Mouse (Mus musculus) layer of hippocampus, postnatal 36 days (tissue): Measurements from ENCODE around the gene Mcam. TPM values are rescaled to one million over a fixed set of nuclear protein-coding genes. Genes with fewer than 3 reads are reported as not detected.

ENCODE experiments used
- total RNA-seq, 2 experiments: library from RNA; stranded (reverse); gene quantifications; 2 replicates each; pipeline ENCODE4 v1.2.3; 2021

Gene Mcam
- total RNA-seq, 2 experiments from 2014 or later = 15.6 to 18.8 TPM

Other genes with a start within 250 kb of the Mcam start
- 100 to 1,000 TPM; 786 to 920 TPM for gene Thy1, start 91.1 kb upstream of the Mcam start, total RNA-seq
- 10 to 100 TPM; 66.2 to 74.9 TPM for gene Usp2, start 67.4 kb upstream of the Mcam start, total RNA-seq
- gene Mfrp, start 32.7 kb upstream of the Mcam start, total RNA-seq = 1 to 10 TPM in 1 of 2 experiments, under 1 TPM in 1; 0.17 to 2.5 TPM
- gene C1qtnf5, start 27.2 kb upstream of the Mcam start, total RNA-seq = 10 to 100 TPM; 17.0 to 17.6 TPM
- gene Gm49380, start 21.0 kb upstream of the Mcam start, total RNA-seq = under 1 TPM; 0.35 to 0.61 TPM
- gene Rnf26, start 21.0 kb upstream of the Mcam start, total RNA-seq = 10 to 100 TPM; 28.4 to 28.6 TPM
- 10 to 100 TPM; 65.2 to 70.5 TPM for gene Cbl, start 99.6 kb downstream of the Mcam start, total RNA-seq
- 1 to 10 TPM; 1.3 to 2.4 TPM for gene Ccdc153, start 106.2 kb downstream of the Mcam start, total RNA-seq
- gene Pdzd3, start 117.0 kb downstream of the Mcam start, total RNA-seq = 1 to 10 TPM; 1.4 to 1.8 TPM
- 10 to 100 TPM; 13.5 TPM for gene Nlrx1, start 134.1 kb downstream of the Mcam start, total RNA-seq
- gene Abcg4, start 154.1 kb downstream of the Mcam start, total RNA-seq = 10 to 100 TPM; 63.6 to 73.1 TPM
- 10 to 100 TPM; 27.4 to 30.1 TPM for gene Hinfp, start 171.2 kb downstream of the Mcam start, total RNA-seq
- 100 to 1,000 TPM; 184 to 198 TPM for gene C2cd2l, start 185.8 kb downstream of the Mcam start, total RNA-seq
- gene Dpagt1, start 191.6 kb downstream of the Mcam start, total RNA-seq = 10 to 100 TPM; 14.5 to 15.9 TPM
- 10 to 100 TPM; 43.4 to 49.9 TPM for gene H2afx, start 200.2 kb downstream of the Mcam start, total RNA-seq
- 10 to 100 TPM; 22.3 to 24.2 TPM for gene Hmbs, start 209.8 kb downstream of the Mcam start, total RNA-seq
- gene Vps11, start 227.2 kb downstream of the Mcam start, total RNA-seq = 10 to 100 TPM; 50.9 to 52.1 TPM
- gene Hyou1, start 245.0 kb downstream of the Mcam start, total RNA-seq = 100 to 1,000 TPM; 136 to 157 TPM